Mouse (Mus musculus) right cerebral cortex, postnatal 25 days (tissue): Measurements from ENCODE around the gene Cep70.
A peak's percentile ranks its signal among the peaks of the same experiment; 100 is the strongest.

Experiments
- DNase-seq: peaks from one replicate; pipeline ENCODE4 v3.0.0; 2022

The Cep70 gene

GRCm38 (mm10) chr9:99243190-99243894 is at the start of gene Cep70:
TSS of gene Cep70 (plus strand) at chr9:99243367.
- DNase-seq: peak; percentile 97

DNA sequence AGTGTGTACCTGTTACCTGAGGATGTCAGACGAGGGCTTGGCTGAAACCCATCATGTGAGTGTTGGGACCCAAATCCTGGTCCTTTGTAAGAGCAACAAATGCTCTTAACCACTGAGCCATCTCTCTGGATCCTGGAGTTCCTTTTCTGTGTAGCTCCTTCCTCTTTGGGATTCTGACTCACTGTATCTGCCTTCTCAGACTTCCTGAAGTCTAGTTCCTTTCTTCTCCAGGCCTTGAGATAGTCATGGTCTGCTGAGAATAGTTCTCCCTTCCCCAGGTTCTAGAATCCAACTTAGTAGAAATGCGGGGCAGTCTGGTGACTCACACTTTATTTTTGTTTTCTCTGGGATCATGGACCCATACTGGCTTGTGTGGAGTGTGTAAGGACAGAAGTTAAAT is 30.5 kb upstream of the Cep70 start:
- no peak for DNase-seq

DNA sequence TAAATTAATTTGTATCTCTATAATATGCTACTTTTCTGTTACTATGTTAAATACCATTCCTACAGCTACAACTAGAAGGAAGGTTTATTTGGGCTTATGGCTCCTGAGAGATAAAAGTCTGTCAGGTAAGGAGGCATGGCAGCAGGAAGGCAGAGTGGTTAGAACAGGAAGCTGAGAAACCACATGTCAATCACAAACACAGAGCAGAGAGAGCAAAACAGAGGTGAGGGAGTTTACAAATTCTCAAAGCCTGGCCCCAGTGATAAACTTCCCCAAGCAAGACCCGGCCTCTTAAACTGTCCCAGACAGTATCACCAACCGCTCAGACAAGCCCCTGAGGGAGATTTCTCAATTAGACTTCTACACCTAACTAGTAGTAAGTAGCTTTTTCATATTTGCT is 27.0 kb upstream of the Cep70 start:
- DNase-seq: no peak

DNA sequence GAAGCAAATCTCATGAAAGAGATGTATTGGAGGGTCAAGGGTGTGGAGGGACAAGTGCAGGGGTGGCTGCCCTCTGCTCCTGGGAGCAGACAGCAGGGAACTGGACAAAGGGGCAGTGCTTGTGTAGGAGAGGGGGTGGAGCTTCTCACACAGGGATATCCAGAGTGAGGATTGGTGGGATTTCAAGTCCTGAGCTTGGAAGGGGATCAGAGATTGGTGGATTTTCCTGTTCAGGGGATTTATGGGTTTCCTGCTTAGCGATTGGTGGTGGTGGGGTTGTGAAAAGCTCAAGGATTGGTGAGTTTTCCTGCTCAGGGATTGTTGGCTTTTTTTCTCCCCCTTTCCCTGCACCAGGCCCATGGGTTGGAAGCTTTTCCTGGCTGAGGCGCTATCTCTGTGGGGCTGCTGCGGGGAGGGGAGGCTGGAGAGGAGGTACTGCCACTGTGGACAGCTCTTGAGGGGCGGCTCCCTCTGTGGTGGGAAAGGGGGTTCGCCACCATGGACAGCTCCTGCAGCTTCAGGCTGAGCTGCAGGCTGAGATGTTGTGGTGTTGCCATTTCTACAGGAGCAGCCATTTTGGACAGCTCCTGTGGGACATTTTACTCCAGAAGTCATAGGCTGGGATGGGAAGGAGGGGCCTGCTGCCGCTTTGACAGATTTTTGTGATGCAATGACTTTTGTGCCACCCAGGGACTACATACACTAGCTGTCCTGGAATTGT is 25.0 kb upstream of the Cep70 start:
- DNase-seq: no peak

DNA sequence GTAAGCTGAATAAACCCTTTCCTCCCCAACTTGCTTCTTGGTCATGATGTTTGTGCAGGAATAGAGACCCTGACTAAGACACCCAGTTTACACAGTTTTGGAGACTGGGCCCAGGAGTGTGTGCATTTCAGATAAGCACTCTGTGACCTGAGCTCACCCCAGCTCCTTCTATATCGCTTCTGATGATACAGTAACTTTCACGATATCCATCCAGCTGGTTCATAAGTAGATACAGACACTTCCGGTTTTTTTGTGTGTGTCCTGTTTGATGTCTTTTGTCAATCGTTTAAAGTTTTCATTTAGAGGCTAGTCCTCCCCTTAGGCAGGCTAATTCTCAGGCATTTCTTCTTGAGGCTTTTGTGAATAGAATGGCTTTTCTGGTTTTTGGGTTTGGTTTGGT is 21.5 kb upstream of the Cep70 start:
- DNase-seq: no peak

- DNase-seq: no peak
Observed at GRCm38 (mm10) chr9:99224583-99224982, 18.6 kb upstream of the Cep70 start.

DNA sequence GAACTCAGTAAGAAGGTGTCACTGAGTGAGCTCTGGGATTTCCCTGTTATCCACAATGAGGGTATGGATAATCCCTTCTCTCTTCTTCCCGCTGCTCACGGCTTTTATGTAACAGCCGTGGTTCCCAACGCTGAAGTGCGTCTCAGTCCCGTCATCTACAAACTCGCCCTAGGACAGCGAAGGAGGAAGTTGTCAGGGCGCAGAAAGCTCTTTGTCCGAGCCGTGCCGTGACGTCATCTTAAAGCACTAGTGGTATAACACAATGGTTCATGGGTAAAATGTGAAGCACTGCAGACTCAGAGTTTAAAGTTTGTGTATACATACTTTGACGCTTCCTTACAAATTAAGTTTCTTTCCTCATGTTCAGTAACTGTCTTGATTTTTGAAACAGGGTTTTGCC is 13.7 kb upstream of the Cep70 start:
- DNase-seq: no peak

GRCm38 (mm10) chr9:99237139-99237538 is 6.0 kb upstream of the Cep70 start, which contains the start of gene Faiml:
TSS of gene Faiml (minus strand) at chr9:99237239.
- DNase-seq: no peak

- DNase-seq: no peak
Observed at GRCm38 (mm10) chr9:99238276-99238675, 4.9 kb upstream of the Cep70 start.

GRCm38 (mm10) chr9:99239256-99239655 is 3.9 kb upstream of the Cep70 start:
- no peak for DNase-seq

DNA sequence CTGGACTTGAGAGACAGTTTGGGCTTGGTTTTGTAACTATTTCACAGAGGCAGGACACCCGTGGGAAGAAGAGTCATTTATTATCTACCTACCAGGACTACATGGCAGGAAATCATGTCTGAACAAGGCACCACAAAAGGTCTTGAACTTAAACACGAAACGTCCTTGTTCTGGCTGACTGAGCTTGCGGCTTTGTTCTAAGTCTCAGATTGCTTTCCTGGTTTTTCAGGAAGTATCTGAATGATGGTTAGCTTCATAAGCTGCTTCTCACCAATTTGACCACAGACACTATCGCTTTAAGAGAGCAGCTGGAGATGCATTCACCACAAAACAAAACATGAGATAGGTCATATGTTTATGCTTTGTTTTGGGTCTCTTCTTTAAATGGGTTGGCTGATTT is 2.6 kb upstream of the Cep70 start:
- DNase-seq: no peak

- peak; percentile 48 for DNase-seq
Observed at GRCm38 (mm10) chr9:99242035-99242434, 1.1 kb upstream of the Cep70 start.

DNA sequence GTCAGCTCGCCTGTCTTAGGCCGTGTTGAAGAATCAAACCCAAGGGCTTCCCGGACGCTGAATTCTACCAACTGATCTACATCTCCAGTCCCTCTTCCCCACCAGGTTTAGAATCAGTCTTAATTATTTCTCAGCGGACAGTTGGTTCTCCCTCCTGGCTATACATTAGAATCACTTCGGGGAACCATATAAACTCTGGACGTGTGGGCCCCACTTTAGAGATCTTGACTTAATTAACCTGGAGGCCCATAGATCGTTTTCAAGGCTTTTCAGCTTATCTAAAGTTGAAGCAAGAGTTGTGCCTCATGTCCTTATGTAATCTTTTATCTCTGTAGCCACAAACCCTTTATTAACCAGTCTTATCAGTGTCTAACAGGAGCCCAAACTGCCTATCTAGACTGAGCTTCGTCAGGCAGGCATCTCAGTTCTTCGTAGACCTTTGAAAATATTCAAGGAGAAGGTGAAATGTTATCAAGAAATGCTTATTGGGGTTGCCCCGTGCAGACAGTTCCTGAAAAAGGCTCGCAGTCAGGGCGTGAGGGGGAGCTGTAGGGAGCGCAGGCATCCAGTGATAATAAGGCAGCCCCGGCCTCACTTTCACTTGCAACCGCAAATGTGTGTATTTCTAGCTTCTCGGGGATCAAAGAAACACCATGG is 506 bp upstream of the Cep70 start:
- no peak for DNase-seq

GRCm38 (mm10) chr9:99243895-99244293 is 727 bp downstream of the Cep70 start:
- DNase-seq: no peak

DNA sequence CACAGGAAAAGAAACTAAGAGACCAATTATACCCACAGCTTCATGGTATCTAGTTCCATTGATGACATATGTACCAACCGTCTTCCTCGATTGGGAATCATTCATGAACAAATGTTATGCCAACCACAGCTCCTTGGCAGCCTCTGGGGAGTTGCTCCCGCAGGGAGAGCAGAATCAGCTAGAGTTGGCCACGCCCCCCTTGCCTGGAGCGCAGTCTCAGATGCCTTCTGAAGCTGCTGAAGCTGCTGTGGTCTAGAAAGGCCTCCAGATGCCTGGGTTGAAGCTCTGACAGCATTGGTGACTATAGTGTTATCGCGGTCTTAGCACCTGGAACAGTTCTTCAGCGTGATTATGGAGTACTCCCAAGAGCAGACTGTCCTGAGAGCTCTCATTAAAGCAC is 5.1 kb downstream of the Cep70 start:
- DNase-seq: no peak

DNA sequence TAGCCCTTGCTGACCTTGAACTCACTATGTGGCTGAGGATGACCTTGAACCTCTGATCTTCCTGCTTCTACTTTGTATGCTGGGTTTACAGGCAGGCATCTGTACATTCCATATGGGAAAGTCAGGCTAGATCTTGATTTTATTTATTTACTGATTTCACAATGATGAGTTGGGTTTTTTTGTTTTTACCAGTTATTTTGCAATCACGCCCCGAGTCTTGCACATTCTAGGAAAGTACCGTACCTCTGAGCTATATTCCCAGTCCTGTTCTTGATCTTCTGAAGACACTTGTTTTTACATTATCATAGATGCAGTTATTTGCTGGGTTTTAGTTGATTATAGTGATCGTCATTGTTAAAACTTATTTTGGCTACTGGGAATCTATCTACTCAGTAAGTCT is 5.7 kb downstream of the Cep70 start:
- DNase-seq: no peak

- DNase-seq: no peak
Observed at GRCm38 (mm10) chr9:99253861-99254260, 10.7 kb downstream of the Cep70 start.

- no peak for DNase-seq
Observed at GRCm38 (mm10) chr9:99256206-99256605, 13.0 kb downstream of the Cep70 start.

DNA sequence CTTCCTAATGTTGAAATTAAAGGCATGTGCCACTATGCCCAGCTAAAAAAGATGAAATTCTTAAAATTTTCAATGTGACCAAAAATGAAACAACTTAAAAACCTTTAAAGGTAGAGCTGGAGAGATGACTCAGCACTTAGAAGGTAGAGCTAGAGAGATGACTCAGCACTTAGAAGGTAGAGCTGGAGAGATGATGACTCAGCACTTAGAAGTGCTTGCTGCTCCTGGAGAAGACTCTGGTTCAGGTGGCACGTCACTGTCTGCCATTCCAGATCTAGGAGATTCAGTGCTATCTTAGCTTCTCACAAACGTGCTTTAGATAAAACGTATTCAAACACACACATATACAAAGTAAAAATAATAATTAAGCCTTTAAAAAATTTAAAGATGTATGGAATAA is 13.7 kb downstream of the Cep70 start:
- no peak for DNase-seq

GRCm38 (mm10) chr9:99258891-99259290 is 15.7 kb downstream of the Cep70 start:
- no peak for DNase-seq

- no peak for DNase-seq
Observed at GRCm38 (mm10) chr9:99304296-99304695, 61.1 kb downstream of the Cep70 start.

DNA sequence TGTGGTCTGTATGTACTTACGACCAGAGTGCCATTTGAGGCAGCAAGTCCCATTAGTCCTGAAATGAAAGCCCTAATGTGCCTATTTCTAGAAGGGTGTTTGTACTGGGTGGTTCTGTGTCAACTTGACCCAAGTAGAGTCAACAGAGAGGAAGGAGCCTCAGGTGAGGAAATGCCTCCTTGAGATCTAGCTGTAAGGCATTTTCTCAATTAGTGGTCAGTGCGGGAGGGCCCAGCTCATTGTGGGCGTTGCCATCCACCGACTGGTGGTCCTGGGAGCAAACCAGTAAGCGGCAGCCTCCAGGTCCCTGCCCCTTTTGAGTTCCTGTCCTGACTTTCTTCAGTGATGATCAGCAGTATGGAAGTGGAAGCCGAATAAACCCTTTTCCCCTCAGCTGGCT is 63.1 kb downstream of the Cep70 start:
- DNase-seq: no peak

DNA sequence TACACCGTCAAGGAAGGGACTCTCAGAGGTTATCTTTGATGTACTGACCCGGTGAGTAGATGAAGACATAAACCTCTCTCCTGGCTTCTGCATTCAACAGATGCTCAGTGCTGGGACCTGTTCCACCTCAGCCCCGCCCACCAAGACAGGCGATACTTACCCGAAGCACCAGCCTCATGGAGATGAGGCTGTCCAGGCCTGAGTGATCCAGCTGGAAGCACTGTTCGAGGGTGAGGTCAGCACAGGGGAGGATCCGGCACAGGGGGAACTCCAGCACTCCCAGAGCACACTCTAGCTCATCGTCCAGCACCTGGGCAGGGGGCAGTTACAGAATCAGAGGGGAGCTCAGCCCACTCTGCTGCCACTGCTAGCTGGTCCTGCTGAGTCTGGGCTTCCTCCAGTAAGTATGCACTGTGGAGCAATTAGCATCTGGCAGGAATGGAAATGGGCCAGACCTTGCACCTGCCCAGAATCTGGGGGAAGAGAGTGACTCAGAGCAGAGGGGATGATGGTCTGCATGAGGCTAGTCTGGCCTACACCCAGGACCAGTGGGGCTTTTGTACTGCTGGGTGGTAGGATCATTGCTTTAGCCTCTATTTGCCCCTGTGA is 76.3 kb downstream of the Cep70 start:
- peak; percentile 24 for DNase-seq

DNA sequence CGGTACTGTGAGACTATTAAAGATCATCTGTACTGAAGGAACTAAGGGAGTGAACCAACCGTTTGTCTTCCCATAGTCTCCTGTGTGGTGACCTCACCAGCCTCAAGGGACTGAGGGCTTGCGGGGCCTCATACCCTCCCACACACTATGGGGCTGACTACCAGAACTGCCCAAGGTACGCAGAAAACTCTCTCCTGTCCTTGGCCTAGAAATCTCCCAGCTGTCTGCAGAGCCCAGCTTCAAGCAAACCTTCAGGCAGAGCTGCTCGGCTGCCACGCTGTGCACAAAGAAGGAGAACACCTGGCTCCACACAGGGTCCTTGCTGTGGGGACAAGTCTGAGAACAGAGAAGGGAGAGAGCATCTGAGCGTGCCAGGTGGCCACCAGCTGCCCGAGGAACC is 76.8 kb downstream of the Cep70 start:
- no peak for DNase-seq
